Mouse (Mus musculus) brain, embryonic 18.5 days (tissue): ENCODE results near the gene Acsl4.

Experiments used
- DNase-seq: peaks from one replicate; pipeline ENCODE4 v3.0.0-alpha.2; 2012; ENCODE audit warnings: low read depth, low spot score

The Acsl4 gene

GRCm38 (mm10) chrX:142358427-142358826 lies 31.9 kb downstream of the Acsl4 start:
- DNase-seq, result no peak

- no peak for DNase-seq
Observed at GRCm38 (mm10) chrX:142336207-142336606, 54.1 kb downstream of the Acsl4 start.

GRCm38 (mm10) chrX:142335502-142335901 lies 54.8 kb downstream of the Acsl4 start:
- DNase-seq, result no peak

GRCm38 (mm10) chrX:142325760-142326159 lies 64.6 kb downstream of the Acsl4 start:
- DNase-seq, result no peak

GRCm38 (mm10) chrX:142316106-142316505 lies 74.2 kb downstream of the Acsl4 start:
- DNase-seq, result no peak

GRCm38 (mm10) chrX:142315270-142315669 lies 75.1 kb downstream of the Acsl4 start:
- DNase-seq, result no peak

GRCm38 (mm10) chrX:142314307-142315024 lies 75.9 kb downstream of the Acsl4 start:
- peak; percentile 37 for DNase-seq

GRCm38 (mm10) chrX:142310431-142310830 lies 79.9 kb downstream of the Acsl4 start:
- no peak for DNase-seq

- DNase-seq, result no peak
Observed at GRCm38 (mm10) chrX:142305869-142306581, 84.3 kb downstream of the Acsl4 start, which contains the start of gene Kcne1l. Kcne1l (minus strand) TSS chrX:142306294.

- no peak for DNase-seq
Observed at GRCm38 (mm10) chrX:142305010-142305868, 85.1 kb downstream of the Acsl4 start.

- DNase-seq, result no peak
Observed at GRCm38 (mm10) chrX:142304592-142304991, 85.7 kb downstream of the Acsl4 start.

- DNase-seq, result no peak
Observed at GRCm38 (mm10) chrX:142303456-142303855, 86.9 kb downstream of the Acsl4 start.

GRCm38 (mm10) chrX:142285905-142286304 lies 104.4 kb downstream of the Acsl4 start:
- no peak for DNase-seq

GRCm38 (mm10) chrX:142276573-142276972 lies 113.8 kb downstream of the Acsl4 start:
- DNase-seq, result no peak

- no peak for DNase-seq
Observed at GRCm38 (mm10) chrX:142276031-142276430, 114.3 kb downstream of the Acsl4 start.
